Mouse (Mus musculus) brain, embryonic 14.5 days (tissue): ENCODE measurements at regions not wholly inside any gene's neighbourhood (a gene's known extent, or its start where the extent isn't known, plus 50 kb on each side); places are given as distances from the start of the nearest gene placed in this dataset.

Source experiments
- CTCF ChIP-seq: fragments of 200-500 bp; IDR thresholded peaks from 2 replicates; pipeline ENCODE4 v1.5.1; 2012; ENCODE audit warnings: inconsistent platforms, mild to moderate bottlenecking, moderate library complexity, borderline replicate concordance; ENCODE audit not compliant: insufficient read depth, insufficient read length; ENCODE audit errors: extremely low read depth
- POLR2A ChIP-seq: fragments of 200-500 bp; IDR thresholded peaks from 2 replicates; pipeline ENCODE4 v1.6.1; 2012; ENCODE audit warnings: mild to moderate bottlenecking, inconsistent platforms, borderline replicate concordance; ENCODE audit not compliant: poor library complexity, insufficient read depth, insufficient read length, severe bottlenecking; ENCODE audit errors: extremely low read depth

DNA sequence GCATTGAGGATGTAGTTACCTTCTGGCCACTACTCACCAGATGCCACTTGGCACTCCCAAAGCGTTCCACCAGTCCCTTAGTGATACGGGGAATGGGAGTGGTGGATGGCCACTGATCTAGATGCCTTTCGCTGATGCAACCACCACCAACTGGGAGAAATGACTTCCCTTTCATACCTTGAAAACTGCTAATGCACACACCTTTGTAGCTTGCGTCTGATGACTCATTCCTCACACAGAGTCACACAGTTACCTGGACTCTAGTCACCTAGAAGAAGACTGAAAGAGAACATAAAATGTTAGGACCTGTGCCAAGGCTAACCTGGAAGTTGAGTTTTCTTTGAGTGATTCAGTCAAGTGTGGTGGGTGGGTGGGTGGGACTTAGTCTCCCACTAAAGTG is 90.0 kb upstream of the Tmc1 start:
- no peak for TF ChIP-seq CTCF
- TF ChIP-seq POLR2A, result no peak
